Mouse (Mus musculus) heart, adult 2 months (tissue): Measurements from ENCODE around the gene Prss54.

ENCODE experiments used
- CTCF ChIP-seq: fragments of 200-600 bp; IDR thresholded peaks from 2 replicates; pipeline ENCODE4 v1.8.1; 2022; ENCODE audit warnings: antibody characterized with exemption, mild to moderate bottlenecking, moderate library complexity
- EP300 ChIP-seq: fragments of 200-500 bp; IDR thresholded peaks from 2 replicates; pipeline ENCODE4 v1.6.1; 2011; ENCODE audit warnings: low read depth, low read length, control low read depth; ENCODE audit not compliant: insufficient read depth

GRCm38 (mm10) chr8:95620046-95620445, 43.9 kb upstream of the Prss54 start:
- TF ChIP-seq EP300: no peak
- TF ChIP-seq CTCF: no peak
